Mouse (Mus musculus): ENCODE data around the gene Stpg2.

- no peak for TF ChIP-seq GATA1 (IDR thresholded peaks at IDR 0.05; ENCODE audit: low read length)
- no peak for TF ChIP-seq TAL1 (IDR thresholded peaks at IDR 0.05; ENCODE audit: low read length)
Measured at GRCm38 (mm10) chr3:139162658-139163057, 42.8 kb upstream of the Stpg2 start.

Measured in erythroblast, embryonic 14.5 days (primary cell).